Mouse (Mus musculus): Measurements from ENCODE around the gene Zfp872. TPM values are rescaled to one million over a fixed set of nuclear protein-coding genes. Genes with fewer than 3 reads are reported as not detected.

Gene Zfp872
- total and polyA plus RNA-seq, 3 experiments, result not detected

GRCm38 (mm10) chr9:22165964-22166363, 21.9 kb upstream of the Zfp872 start:
- Histone ChIP-seq H3K27ac (ENCODE audit: control insufficient read depth, low read depth, low read length) (peak overlapping the region; percentile 1; the same call in 1 of the 2 replicates), H3K27me3 (ENCODE audit: control insufficient read depth in 1 of 2, insufficient read depth in 2 of 2, low read length in 2 of 2) (peaks cover 0 to 2% of the 10 kb centered on the region in 2 experiments; a peak in 1 of 4 replicates)

GRCm38 (mm10) chr9:22166686-22167085, 21.2 kb upstream of the Zfp872 start:
- H3K4me1 ChIP-seq (ENCODE audit: control insufficient read depth in 1 of 2, insufficient read depth in 2 of 2, low read length in 2 of 2), result no peaks in the 10 kb centered on the region
- H3K27ac ChIP-seq (ENCODE audit: control insufficient read depth, low read depth, low read length), result no peak overlapping the region
- no peaks in the 10 kb centered on the region for H3K9me3 ChIP-seq (replicated peaks; ENCODE audit: insufficient read depth, low read length)
- H3K27me3 ChIP-seq (ENCODE audit: control insufficient read depth in 1 of 2, insufficient read depth in 2 of 2, low read length in 2 of 2), result peaks cover 0 to 2% of the 10 kb centered on the region in 2 experiments; a peak in 1 of 4 replicates
- peak; percentile 62 for DNase-seq (ENCODE audit: low read depth, low spot score)
- H3K79me2 ChIP-seq (ENCODE audit: control insufficient read depth, insufficient read depth, low read length, poor library complexity), result no peaks in the 10 kb centered on the region
- TF ChIP-seq MYC (IDR thresholded peaks at IDR 0.05; ENCODE audit: low read depth, low read length) (no peak), CTCF (IDR thresholded peaks at IDR 0.05 in 2 of 3, conservative IDR thresholded peaks at IDR 0.05 in 1 of 3; ENCODE audit: control insufficient read depth in 1 of 3, insufficient read depth in 1 of 3, low read depth in 2 of 3, low read length in 3 of 3, poor library complexity in 1 of 3, severe bottlenecking in 1 of 3) (peak; percentile 59 to 65 (median 61)), SMC3 (IDR thresholded peaks at IDR 0.05; ENCODE audit: low read depth, low read length) (peak; percentile 28; the same call in 1 of the 2 replicates), RAD21 (IDR thresholded peaks at IDR 0.05; ENCODE audit: low read depth, low read length) (peak; percentile 50)
- no peak overlapping the region for H3K9ac ChIP-seq (ENCODE audit: control insufficient read depth, low read depth, low read length, poor library complexity, severe bottlenecking)
- H3K36me3 ChIP-seq (ENCODE audit: control insufficient read depth in 1 of 2, insufficient read depth in 2 of 2, low read length in 2 of 2), result no peaks in the 10 kb centered on the region
- no peak overlapping the region for H3K4me3 ChIP-seq (ENCODE audit: control insufficient read depth in 1 of 2, insufficient read depth in 1 of 2, low read depth in 2 of 2, low read length in 2 of 2)

More at GRCm38 (mm10) chr9:22165964-22166363, 21.9 kb upstream of the Zfp872 start:
- no peaks in the 10 kb centered on the region for H3K36me3 ChIP-seq (ENCODE audit: control insufficient read depth in 1 of 2, insufficient read depth in 2 of 2, low read length in 2 of 2)
- no peaks in the 10 kb centered on the region for H3K79me2 ChIP-seq (ENCODE audit: control insufficient read depth, insufficient read depth, low read length, poor library complexity)
- peak; percentile 75 for DNase-seq (ENCODE audit: low read depth, low spot score)
- H3K9ac ChIP-seq (ENCODE audit: control insufficient read depth, low read depth, low read length, poor library complexity, severe bottlenecking), result no peak overlapping the region
- TF ChIP-seq USF1 (IDR thresholded peaks at IDR 0.05; ENCODE audit: low read depth, low read length) (peak; percentile 80), MAX (IDR thresholded peaks at IDR 0.05; ENCODE audit: low read length) (peak; percentile 63; the same call in 1 of the 2 replicates), POLR2AphosphoS2 (IDR thresholded peaks at IDR 0.05; ENCODE audit: low read length) (no peak), TCF12 (IDR thresholded peaks at IDR 0.05; ENCODE audit: low read depth, low read length) (0 out of 2 replicates have a peak, but pooled peaks have one; percentile 18), HCFC1 (IDR thresholded peaks at IDR 0.05; ENCODE audit: low read depth, low read length) (0 out of 2 replicates have a peak, but pooled peaks have one; percentile 23), MYB (IDR thresholded peaks at IDR 0.05; ENCODE audit: low read depth, low read length) (no peak), ETS1 (IDR thresholded peaks at IDR 0.05; ENCODE audit: low read depth, low read length) (peak; percentile 63), ZNF384 (IDR thresholded peaks at IDR 0.05; ENCODE audit: low read depth, low read length) (0 out of 2 replicates have a peak, but pooled peaks have one; percentile 14), GABPA (IDR thresholded peaks at IDR 0.05; ENCODE audit: low read depth, low read length) (no peak), EP300 (IDR thresholded peaks at IDR 0.05; ENCODE audit: low read depth in 1 of 2, low read length in 2 of 2) (peak in 1 of 2 experiments; percentile 25; a peak in 1 of 4 replicates), MYC (IDR thresholded peaks at IDR 0.05; ENCODE audit: low read depth, low read length) (peak; percentile 38; the same call in 1 of the 2 replicates), MXI1 (IDR thresholded peaks at IDR 0.05; ENCODE audit: low read depth, low read length) (peak; percentile 79), SIN3A (IDR thresholded peaks at IDR 0.05; ENCODE audit: low read length) (peak; percentile 62)
- H3K9me3 ChIP-seq (replicated peaks; ENCODE audit: insufficient read depth, low read length), result no peaks in the 10 kb centered on the region
- peaks cover 0 to 3% of the 10 kb centered on the region in 2 experiments; a peak in 1 of 4 replicates for H3K4me1 ChIP-seq (ENCODE audit: control insufficient read depth in 1 of 2, insufficient read depth in 2 of 2, low read length in 2 of 2)
- peak overlapping the region; percentile 48 to 59 for H3K4me3 ChIP-seq (ENCODE audit: control insufficient read depth in 1 of 2, insufficient read depth in 1 of 2, low read depth in 2 of 2, low read length in 2 of 2)
